Mouse (Mus musculus) adrenal gland, postnatal 14 days (tissue): ENCODE data around the gene Fam19a2. TPM values are rescaled to one million over a fixed set of nuclear protein-coding genes. Genes with fewer than 3 reads are reported as not detected.

ENCODE experiments used
- DNase-seq: peaks from one replicate; pipeline ENCODE4 v3.0.0; 2021; ENCODE audit warnings: mixed read lengths
- total RNA-seq: library from RNA; stranded (reverse); gene quantifications from 2 replicates; pipeline ENCODE4 v1.2.3, GENCODE M21; 2021

The Fam19a2 gene
- total RNA-seq, 1 experiment from 2014 or later = 1.2 TPM

- no peak for DNase-seq
Measured at GRCm38 (mm10) chr10:123748317-123748716, 484.5 kb downstream of the Fam19a2 start.

DNA sequence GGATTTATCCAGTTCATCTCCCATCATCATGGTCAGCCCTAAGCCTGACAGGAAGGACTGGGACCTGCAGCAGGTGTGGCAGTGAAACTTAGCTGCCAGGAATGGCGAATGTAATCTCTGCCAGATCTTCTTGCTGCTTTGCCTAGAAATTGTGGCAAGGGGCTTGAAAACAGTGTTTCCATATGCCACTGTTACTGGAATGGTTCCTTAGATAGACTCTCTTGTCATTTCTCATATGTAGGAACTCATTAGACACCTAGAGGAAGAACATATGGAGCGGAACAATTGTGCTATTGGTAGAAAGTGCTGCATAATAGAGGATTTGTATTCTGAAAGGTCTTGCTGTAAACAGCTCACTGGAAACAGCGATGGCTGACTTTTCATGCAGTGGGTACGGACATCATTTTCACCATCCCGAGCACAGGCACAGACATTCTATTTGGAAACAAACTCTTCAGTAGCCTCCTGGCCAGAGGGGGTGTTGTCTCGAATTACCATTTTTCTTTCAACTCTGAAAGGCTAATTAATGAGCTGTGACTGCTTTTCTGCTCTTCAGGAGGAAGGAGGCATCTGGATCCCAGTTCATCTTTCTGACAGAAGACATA, 488.0 kb downstream of the Fam19a2 start:
- DNase-seq = no peak

- no peak for DNase-seq
Measured at GRCm38 (mm10) chr10:123752755-123753154, 489.0 kb downstream of the Fam19a2 start.

DNA sequence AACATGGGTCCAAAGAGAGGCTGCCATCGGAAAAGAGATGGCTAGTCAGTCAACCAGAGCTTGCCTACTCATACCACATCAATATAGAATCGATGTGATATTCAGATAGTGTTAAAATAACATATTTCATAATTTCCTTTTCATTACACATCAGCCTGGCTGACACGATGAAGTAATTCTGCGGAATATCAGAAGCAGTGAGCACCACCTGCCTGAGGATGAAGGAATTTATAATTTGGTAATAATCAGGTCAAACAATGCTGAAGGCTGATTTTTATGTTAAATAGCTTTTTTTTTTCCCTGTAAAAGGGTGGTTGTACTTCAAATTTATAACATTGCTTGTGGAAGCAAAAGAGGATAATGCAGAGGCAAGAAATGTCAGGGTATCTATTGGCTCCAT, 490.2 kb downstream of the Fam19a2 start:
- no peak for DNase-seq

DNA sequence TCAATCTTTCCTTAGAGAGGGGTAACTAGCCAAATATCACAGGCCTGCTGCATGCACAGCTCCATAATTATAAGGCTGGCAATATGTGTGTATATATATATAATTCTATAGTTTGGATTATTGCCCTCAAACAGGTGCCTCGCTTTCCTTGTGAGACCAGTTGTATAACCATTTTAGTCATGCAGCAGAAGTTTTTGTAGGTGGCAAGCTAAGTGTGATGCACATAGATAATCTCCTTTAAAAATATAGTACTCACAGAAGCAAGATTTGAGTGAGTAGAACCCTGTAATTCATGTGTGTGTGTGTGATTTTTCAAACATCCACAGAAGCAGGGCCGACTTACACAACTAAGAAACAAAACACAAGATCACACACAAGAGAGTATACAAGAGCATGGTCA, 525.6 kb downstream of the Fam19a2 start:
- no peak for DNase-seq

Other genes with a start within 250 kb of the Fam19a2 start
- gene Mon2, start 187.5 kb upstream of the Fam19a2 start, total RNA-seq = 71.8 and 85.9 TPM in 2 replicates
- 92.2 and 94.3 TPM in 2 replicates for gene Usp15, start 67.0 kb upstream of the Fam19a2 start, total RNA-seq